Mouse (Mus musculus) adrenal gland, postnatal 4 days (tissue): ENCODE data around the gene Rnf6. TPM values are rescaled to one million over a fixed set of nuclear protein-coding genes. Genes with fewer than 3 reads are reported as not detected.
A peak's percentile ranks its signal among the peaks of the same experiment; 100 is the strongest.
"Not testable (repeated sequence)": the region's sequence is repeated elsewhere in the genome, so short reads cannot be mapped to it uniquely, and the experiment has no call there.

Experiments
- DNase-seq, 2 experiments: peaks; one replicate each; pipeline ENCODE4 v3.0.0; 2021 to 2022; ENCODE audit warnings: low spot score in 2 of 2, mixed read lengths in 2 of 2
- total RNA-seq, 2 experiments: library from RNA; stranded (reverse); gene quantifications; 2 replicates each; pipeline ENCODE4 v1.2.3; 2021

The Rnf6 gene
- total RNA-seq, 2 experiments from 2014 or later = 55.8 to 58.8 TPM

GRCm38 (mm10) chr5:146231655-146231996 is 10.3 kb upstream of the Rnf6 start:
- DNase-seq = no peak

DNA sequence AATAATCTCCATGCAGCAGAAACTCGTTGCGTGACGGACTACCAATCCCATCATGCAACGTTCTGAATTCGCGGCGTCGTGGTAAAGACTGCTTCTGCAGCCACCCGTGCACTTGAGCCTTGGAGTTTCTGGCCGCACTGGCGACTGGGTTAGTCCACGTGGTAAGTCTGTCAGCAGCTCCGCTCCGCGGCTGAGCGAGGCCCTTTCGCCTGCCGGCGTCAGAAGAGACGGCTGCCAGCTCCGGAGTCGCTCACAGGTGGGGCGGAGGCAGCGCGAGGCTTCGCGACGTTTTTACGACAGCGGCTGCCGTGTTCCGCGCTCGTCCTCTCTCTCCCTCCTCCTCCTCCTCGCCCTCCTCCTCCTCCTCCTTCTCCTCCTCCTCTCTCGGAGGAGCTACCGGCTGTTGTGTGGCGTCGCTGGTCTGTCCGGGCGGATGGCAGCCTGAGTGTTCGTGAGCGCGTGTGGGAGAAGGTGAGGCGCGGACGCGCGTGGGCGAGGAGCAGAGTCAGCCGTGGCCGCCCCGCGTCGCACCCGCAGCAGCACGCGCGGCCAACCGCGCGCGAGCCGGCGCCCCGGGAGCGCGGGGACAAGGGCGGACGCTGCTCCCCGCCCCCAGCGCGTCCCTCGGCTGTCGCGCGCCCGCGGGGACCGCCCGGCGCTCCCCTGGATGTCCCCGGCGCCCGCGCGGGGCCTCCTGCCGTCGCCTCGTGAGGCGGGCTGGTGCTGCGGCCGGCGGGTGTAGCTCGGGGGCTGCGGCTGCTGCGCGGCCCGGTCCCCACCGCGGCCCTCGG is 9.7 kb upstream of the Rnf6 start, which contains the start of gene Cdk8:
Gene Cdk8 (plus strand): TSS at position 367 of the 791 bp plus-strand sequence.
- DNase-seq = peak; percentile 73 to 80

DNA sequence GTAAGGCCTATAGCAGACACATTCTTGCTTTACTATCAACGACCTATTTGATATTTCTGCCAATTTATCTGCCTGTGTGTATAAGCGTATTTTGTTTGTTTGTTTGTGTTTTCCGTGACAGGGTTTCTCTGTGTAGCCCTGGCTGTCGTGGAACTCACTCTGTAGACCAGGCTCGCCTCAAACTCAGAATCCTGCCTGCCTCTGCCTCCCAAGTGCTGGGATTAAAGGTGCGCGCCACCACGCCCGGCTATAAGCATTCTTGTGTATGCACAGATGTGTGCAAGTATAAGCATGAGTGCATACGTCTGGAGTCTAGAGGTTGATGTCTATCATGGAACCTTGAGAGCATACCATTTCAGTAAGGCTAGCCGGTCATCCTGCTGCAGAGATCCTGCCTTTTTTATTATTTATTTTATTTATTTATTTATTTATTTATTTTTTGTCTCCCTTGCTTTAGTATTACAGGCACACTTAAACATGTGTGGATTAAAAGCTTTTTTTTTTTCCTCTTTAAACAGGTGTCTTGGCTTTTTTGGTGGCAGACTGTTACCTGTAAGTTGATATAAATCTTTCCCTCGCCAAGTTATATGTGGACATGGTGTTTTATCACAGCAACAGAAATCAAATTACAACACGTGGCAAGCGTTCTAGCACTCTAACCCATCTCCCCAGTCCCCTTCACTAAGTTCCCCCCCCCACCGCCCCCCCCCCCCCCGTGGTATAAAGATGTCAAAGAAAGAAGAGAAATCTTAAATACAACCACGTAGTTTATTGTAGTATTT is 8.7 kb upstream of the Rnf6 start:
- DNase-seq = no peak

- DNase-seq = no peak
These were observed 6.1 kb upstream of the Rnf6 start for GRCm38 (mm10) chr5:146227496-146227895.

DNA sequence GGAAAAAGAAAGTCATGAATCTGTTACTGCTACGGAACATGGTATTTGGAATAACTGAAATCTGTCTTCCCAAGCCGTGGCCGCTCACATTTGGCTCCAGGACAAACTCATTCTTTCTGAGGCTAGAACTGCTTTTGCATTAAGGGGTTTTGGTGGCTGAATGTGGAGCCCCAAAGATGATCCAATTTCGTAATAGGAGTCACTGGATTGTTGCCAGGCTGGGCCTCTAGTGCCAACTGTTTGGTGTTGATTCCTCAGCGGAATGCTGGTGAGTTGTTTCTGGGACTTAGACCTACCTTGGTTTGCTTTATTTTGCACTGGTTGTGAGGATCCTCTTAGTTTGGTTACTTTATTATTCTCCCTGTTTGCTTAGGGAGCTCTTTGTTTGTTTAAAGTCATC is 2.4 kb upstream of the Rnf6 start:
- DNase-seq = no peak

DNA sequence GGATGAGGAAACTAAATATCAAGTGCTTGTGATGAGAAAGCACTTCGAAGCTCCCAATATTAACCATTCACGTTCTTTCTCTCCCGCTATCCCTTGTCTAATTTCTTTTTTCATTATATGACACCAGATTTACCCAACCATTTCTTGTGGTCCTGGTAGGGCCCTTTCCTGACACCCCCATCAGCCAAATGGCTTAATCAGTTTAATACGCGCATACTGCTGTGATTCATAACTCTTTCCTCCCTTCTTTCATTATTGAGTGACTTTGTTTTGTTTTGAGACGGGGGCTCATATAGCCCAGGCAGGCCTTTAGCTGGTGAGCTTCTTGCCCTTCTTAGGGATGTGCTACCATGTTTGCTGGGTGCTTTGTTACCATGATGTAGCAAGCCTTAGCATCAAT is 367 bp upstream of the Rnf6 start:
- DNase-seq = no peak

DNA sequence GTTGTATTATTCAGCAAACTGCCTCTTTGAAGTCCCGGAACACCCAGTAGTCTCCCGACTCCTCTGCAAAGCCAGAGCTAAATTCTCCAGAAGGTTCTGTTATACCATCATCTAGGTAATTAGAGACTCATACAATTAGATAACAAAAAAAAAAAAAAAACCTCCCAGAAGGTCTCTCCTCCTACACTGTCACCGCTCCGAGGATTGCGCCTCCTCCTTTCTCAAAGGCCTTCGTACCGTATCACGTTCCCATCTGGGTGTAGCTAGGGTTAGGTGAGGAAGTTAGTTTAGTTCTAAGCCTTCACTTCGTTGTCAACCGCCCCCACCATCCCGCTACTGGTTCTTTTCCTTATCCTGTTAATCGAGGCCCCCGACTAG is 865 bp downstream of the Rnf6 start:
- no peak for DNase-seq

- no peak for DNase-seq
These were observed 15.8 kb downstream of the Rnf6 start for GRCm38 (mm10) chr5:146205537-146205936.

- DNase-seq = no peak
These were observed 17.4 kb downstream of the Rnf6 start for GRCm38 (mm10) chr5:146203921-146204320.

DNA sequence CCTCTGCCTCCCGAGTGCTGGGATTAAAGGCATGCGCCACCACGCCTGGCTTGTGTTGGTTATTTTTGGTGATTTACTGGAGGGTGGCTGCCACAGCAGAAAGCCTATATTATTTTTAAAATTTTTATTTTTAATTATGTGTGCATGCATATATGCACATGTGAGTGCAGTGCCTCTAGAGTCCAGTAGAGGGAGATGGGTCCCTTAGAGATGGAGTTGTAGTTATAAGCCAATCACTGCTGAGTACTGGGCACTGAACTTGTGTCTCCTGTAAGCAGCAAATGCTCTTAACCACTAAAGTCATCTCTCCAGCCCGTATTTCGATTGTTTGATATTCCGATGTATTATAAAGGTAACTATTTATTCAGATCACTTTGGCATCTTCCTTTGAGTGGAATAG is 20.8 kb downstream of the Rnf6 start:
- no peak for DNase-seq

- no peak for DNase-seq
These were observed 21.8 kb downstream of the Rnf6 start for GRCm38 (mm10) chr5:146199540-146199939.

- no peak for DNase-seq
These were observed 22.3 kb downstream of the Rnf6 start for GRCm38 (mm10) chr5:146199073-146199472.

GRCm38 (mm10) chr5:146193360-146193759 is 28.0 kb downstream of the Rnf6 start:
- no peak for DNase-seq

DNA sequence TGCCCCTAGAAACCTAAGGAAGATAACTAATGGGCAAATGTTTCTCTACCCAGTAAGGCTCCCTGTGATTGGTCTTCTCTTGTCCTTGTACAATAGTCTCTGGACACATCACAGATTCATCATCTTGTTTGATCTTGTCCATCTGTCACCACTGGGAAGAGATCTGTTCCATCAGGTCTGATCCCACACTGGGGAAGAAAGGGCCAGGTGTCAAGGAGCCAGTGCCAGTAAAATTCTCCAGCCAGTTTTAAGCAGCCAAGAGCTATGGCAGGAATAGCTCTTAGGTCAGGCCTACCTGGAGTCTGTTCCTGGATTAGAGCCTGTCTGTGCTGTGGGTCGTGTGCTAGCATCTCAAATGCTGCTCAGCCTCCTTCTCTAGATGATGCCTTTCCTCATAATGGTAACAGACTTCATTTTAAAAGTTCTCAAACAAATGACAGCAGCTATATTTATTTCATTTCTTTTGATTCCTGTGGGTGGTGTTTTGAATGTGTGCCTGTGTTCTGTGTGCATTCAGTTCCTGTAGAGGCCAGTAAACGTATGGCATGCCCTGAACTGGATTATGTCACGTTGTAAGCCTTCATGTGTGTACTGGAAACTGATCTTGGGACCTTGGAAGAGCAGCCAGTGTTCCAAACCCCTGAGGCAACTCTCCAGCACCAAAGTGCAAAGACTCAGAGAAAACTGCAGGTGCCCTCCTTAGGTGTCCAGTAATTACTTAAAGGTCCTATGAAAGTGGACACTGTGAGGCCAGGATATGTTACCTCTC is 30.7 kb downstream of the Rnf6 start:
- no peak for DNase-seq

DNA sequence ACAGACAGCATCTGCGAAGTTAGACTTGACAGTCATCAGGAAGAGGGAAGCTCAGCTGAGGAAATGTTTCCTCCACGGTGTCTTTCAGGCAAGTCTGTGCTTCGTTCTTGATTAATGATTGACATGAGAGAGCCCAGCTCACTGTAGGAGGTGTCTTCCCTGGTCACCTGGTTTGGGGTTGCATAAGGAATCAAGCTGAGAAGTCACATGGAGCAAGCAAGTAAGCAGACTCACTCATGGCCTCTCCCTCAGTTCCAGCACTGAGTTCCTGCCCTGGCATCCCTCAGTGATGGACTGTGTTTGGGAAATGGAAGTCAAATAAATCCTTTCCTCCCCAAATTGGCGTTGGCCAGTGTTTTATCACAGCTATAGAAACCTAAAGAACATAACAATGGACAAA is 31.3 kb downstream of the Rnf6 start:
- DNase-seq = no peak

DNA sequence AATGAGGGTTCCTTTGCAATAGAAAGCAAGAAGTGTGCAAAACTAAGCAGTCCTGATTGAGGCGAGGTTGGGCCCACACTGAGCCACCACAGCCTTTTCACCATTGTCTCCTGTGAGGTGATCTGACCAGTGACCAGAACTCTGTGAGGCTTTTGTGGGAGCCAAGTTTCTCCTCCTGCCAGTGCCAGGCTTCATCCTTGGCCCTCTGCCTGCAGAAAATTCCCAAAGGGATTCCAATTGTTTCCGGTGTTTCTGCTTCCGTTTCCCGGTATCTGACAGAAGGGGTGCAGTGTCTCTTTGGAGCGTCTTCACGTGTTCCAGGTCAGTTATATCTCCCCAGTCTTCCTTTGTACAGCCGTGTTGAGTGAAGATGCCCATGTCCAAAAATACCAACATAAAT is 32.6 kb downstream of the Rnf6 start:
- no peak for DNase-seq

- DNase-seq = no peak
These were observed 33.2 kb downstream of the Rnf6 start for GRCm38 (mm10) chr5:146188144-146188543.

DNA sequence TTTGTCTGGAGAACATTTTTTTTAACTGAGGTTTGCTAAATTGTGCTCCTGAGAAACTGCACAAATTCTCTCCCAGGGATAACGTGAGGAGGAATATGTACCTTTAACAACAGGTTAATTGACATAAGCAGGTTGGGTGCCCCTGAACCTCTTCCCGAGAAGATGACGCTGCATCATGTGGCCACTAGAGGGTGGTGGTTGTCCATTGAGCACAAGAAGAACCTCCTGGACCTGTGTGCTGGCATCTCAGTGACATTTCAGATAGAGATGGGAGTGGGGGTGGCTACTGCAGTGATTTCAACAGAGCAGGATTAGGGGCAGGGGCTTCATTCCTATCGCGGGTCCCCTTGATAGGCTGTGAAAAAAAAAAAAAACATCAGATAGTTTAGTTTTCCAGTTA is 33.9 kb downstream of the Rnf6 start:
- peak; percentile 18 to 30 for DNase-seq

DNA sequence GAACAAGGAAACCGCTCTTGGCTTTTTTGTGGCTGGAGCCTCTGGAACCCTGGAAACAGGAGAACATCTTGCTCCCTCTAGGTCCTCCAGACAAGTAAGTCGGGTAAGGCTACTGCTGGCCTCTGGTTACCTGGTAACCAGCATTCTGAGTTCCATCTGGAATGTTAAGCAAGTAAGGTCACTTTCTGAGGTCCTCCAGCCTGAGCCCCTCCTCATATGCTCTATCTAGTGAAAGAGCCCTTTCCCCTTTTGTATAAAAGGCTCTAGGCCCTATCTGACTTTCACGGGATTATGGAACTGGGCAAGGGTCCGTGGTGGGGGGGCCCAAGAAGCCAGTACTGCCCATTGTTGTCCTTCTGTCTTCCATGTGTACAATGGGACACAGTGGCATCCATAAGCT is 36.2 kb downstream of the Rnf6 start, which contains the start of gene 1700001J03Rik:
Gene 1700001J03Rik (minus strand): TSS at position 101 of the 400 bp plus-strand sequence.
- not testable (repeated sequence) for DNase-seq

DNA sequence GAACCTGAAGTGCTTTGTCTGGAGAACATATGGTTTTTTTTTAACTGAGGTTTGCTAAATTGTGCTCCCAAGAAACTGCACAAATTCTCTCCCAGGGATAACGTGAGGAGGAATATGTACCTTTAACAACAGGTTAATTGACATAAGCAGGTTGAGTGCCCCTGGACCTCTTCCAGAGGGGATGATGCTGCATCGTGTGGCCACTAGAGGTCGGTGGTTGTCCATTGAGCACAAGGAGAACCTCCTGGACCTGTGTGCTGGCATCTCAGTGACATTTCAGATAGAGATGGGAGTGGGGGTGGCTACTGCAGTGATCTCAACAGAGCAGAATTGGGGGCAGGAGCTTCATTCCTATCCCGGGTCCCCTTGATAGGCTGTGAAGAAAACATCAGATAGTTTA is 48.6 kb downstream of the Rnf6 start:
- DNase-seq = not testable (repeated sequence)

DNA sequence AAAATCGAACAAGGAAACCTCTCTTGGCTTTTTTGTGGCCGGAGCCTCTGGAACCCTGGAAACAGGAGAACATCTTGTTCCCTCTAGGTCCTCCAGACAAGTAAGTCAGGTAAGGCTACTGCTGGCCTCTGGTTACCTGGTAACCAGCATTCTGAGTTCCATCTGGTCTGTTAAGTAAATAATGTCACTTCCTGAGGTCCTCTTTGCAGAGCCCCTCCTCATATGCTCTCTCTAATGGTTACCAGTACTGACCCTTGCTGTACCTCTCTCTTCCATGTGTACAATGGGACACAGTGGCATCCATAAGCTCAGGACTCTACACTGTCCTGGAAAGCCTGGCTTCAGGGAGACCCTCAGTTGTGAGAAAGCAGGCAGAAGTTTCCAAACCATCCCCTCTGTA is 50.7 kb downstream of the Rnf6 start, which contains the start of gene Gm6309:
Gene Gm6309 (minus strand): TSS at position 101 of the 400 bp plus-strand sequence.
- not testable (repeated sequence) for DNase-seq

GRCm38 (mm10) chr5:146160439-146160838 is 60.9 kb downstream of the Rnf6 start, which contains the start of gene Gm5565:
Gene Gm5565, minus strand, starts transcription at chr5:146160539.
- DNase-seq = not testable (repeated sequence)
